Mouse (Mus musculus): ENCODE results near the gene Zmat1. TPM values are rescaled to one million over a fixed set of nuclear protein-coding genes. Genes with fewer than 3 reads are reported as not detected.

The Zmat1 gene
- polyA plus RNA-seq (2012; rRNA removed; ENCODE audit: low replicate concordance), result 0.64 and 1.2 TPM in 2 replicates

GRCm38 (mm10) chrX:135008720-135009470, at the start of gene Zmat1:
Zmat1 (minus strand) TSS chrX:135009209.

GRCm38 (mm10) chrX:134964546-134964945, 44.5 kb downstream of the Zmat1 start, which contains the start of gene Nxf2:
Nxf2 (minus strand) TSS chrX:134964754.

Other genes starting within 250 kb of the Zmat1 start
- 8.5 and 39.0 TPM in 2 replicates for gene Armcx2, start 200.0 kb downstream of the Zmat1 start, polyA plus RNA-seq (2012; rRNA removed; ENCODE audit: low replicate concordance)
- gene Nxf2, start 44.5 kb downstream of the Zmat1 start, polyA plus RNA-seq (2012; rRNA removed; ENCODE audit: low replicate concordance), result 0.06 and 0.19 TPM in 2 replicates
- gene Gm15023, start 168.4 kb upstream of the Zmat1 start, polyA plus RNA-seq (2012; rRNA removed; ENCODE audit: low replicate concordance), result not detected in 2 replicates
- gene Tceal6, start 201.5 kb upstream of the Zmat1 start, polyA plus RNA-seq (2012; rRNA removed; ENCODE audit: low replicate concordance), result 0.66 TPM in 1 of 2 replicates, not detected in the other